Comparison of ENCODE assay signal across 8 mouse cellular contexts in genomic region chr2:30709386-30709884, GRCm38 (mm10).
DNase-seq lines count a peak whose midpoint lies in the region; ATAC-seq and TF ChIP-seq lines count a peak whose summit lies in the region.

No protein-coding gene starts in this region.

- no peaks in the 10 kb centered on the region for H3K36me3 ChIP-seq in heart, adult 2 months (ENCODE audit: control insufficient read depth, insufficient read depth, low read length)
- H3K36me3 ChIP-seq in embryonic facial prominence, embryonic 12.5 days = no peaks in the 10 kb centered on the region
- H3K36me3 ChIP-seq in hindbrain, embryonic 15.5 days = no peaks in the 10 kb centered on the region

- no peaks in the 10 kb centered on the region for H3K9me3 ChIP-seq in embryonic facial prominence, embryonic 12.5 days
- H3K9me3 ChIP-seq in hindbrain, embryonic 15.5 days = no peaks in the 10 kb centered on the region

- H3K27ac ChIP-seq in heart, adult 2 months = peak overlapping the region; percentile 75
- peak overlapping the region; percentile 100 for H3K27ac ChIP-seq in embryonic facial prominence, embryonic 12.5 days
- H3K27ac ChIP-seq in hindbrain, embryonic 15.5 days (replicated peaks) = peak overlapping the region; percentile 93

- no peak overlapping the region for H3K4me3 ChIP-seq in heart, adult 2 months
- no peak overlapping the region for H3K4me3 ChIP-seq in embryonic facial prominence, embryonic 12.5 days
- no peak overlapping the region for H3K4me3 ChIP-seq in hindbrain, embryonic 15.5 days

- no peak for TF ChIP-seq EP300 in heart, adult 2 months (IDR thresholded peaks at IDR 0.05; ENCODE audit: insufficient read depth, low read depth, low read length)

- TF ChIP-seq POLR2A in heart, adult 2 months (IDR thresholded peaks at IDR 0.05; ENCODE audit: insufficient read depth, low read depth, low read length) = no peak

- H3K27me3 ChIP-seq in heart, adult 2 months (ENCODE audit: control insufficient read depth, insufficient read depth, low read length) = no peaks in the 10 kb centered on the region
- H3K27me3 ChIP-seq in embryonic facial prominence, embryonic 12.5 days = no peaks in the 10 kb centered on the region
- no peaks in the 10 kb centered on the region for H3K27me3 ChIP-seq in hindbrain, embryonic 15.5 days

- no peaks in the 10 kb centered on the region for H3K79me2 ChIP-seq in heart, adult 2 months (replicated peaks; ENCODE audit: control insufficient read depth, insufficient read depth, low read length)

- no peak for TF ChIP-seq CTCF in heart, adult 2 months (IDR thresholded peaks at IDR 0.05)

- no peak overlapping the region for H3K4me2 ChIP-seq in embryonic facial prominence, embryonic 12.5 days (replicated peaks)
- no peak overlapping the region for H3K4me2 ChIP-seq in hindbrain, embryonic 15.5 days

- peak in 1 of 2 experiments; percentile 54 for DNase-seq in heart, adult 2 months
- DNase-seq in heart, postnatal 25 days (ENCODE audit: low spot score) = no peak
- peak; percentile 54 for DNase-seq in lung, postnatal 10 days
- DNase-seq in right cerebral cortex, postnatal 14 days = no peak
- DNase-seq in ovary, postnatal 14 days (ENCODE audit: low spot score) = no peak

- peaks cover 21% of the 10 kb centered on the region for H3K4me1 ChIP-seq in heart, adult 2 months (ENCODE audit: control insufficient read depth, insufficient read depth, low read length)
- H3K4me1 ChIP-seq in embryonic facial prominence, embryonic 12.5 days = peaks cover 60% of the 10 kb centered on the region
- peaks cover 60% of the 10 kb centered on the region for H3K4me1 ChIP-seq in hindbrain, embryonic 15.5 days (replicated peaks)

- WGBS in heart, adult 2 months = 83% methylated on average over 3 of the region's 3 CpGs
- WGBS in embryonic facial prominence, embryonic 12.5 days = 46% methylated on average over 3 of the region's 3 CpGs
- 59% methylated on average over 3 of the region's 3 CpGs for WGBS in hindbrain, embryonic 15.5 days

- intact Hi-C loops in heart, adult 2 months (cut with DNase I) = no loop called here
- intact Hi-C loops in heart, postnatal 25 days (cut with DNase I) = loop anchor here (5.0 kb wide), 1 partner anchor 237 kb away; the partner anchor contains the start of gene Ier5l

- H3K9ac ChIP-seq in heart, adult 2 months (ENCODE audit: low read depth, low read length) = no peak overlapping the region
- H3K9ac ChIP-seq in embryonic facial prominence, embryonic 12.5 days = no peak overlapping the region
- no peak overlapping the region for H3K9ac ChIP-seq in hindbrain, embryonic 15.5 days

- no peak for ATAC-seq in embryonic facial prominence, embryonic 12.5 days (ENCODE audit: insufficient number of reproducible peaks, insufficient read depth, low FRiP score, low TSS enrichment)
- no peak for ATAC-seq in hindbrain, embryonic 15.5 days (ENCODE audit: low FRiP score, low read depth)
- ATAC-seq in inflammation-experienced regulatory T-cells, adult 6 months = no peak
